Mouse (Mus musculus) thymus, postnatal 36 days (tissue): ENCODE results near the gene Ank3.
A peak's percentile ranks its signal among the peaks of the same experiment; 100 is the strongest.

Experiments
- DNase-seq, 2 experiments: peaks; one replicate each; pipeline ENCODE4 v3.0.0; 2022; ENCODE audit warnings: mixed read lengths in 2 of 2

The Ank3 gene

GRCm38 (mm10) chr10:70022596-70022995, 624.0 kb downstream of the Ank3 start:
- no peak for DNase-seq

GRCm38 (mm10) chr10:70023861-70024260, 625.3 kb downstream of the Ank3 start:
- DNase-seq = no peak

- no peak for DNase-seq
Observed at GRCm38 (mm10) chr10:70031942-70032341, 633.4 kb downstream of the Ank3 start.

GRCm38 (mm10) chr10:70032982-70033381, 634.4 kb downstream of the Ank3 start:
- no peak for DNase-seq

- DNase-seq = no peak
Observed at GRCm38 (mm10) chr10:70033856-70034255, 635.3 kb downstream of the Ank3 start.

- DNase-seq = peak; percentile 30 to 52
Observed at GRCm38 (mm10) chr10:70039871-70040291, 641.3 kb downstream of the Ank3 start.

GRCm38 (mm10) chr10:70041562-70041961, 643.0 kb downstream of the Ank3 start:
- DNase-seq = no peak

- DNase-seq = no peak
Observed at GRCm38 (mm10) chr10:70045722-70046121, 647.1 kb downstream of the Ank3 start.

- DNase-seq = no peak
Observed at GRCm38 (mm10) chr10:70049771-70050170, 651.2 kb downstream of the Ank3 start.

- DNase-seq = no peak
Observed at GRCm38 (mm10) chr10:70055291-70055690, 656.7 kb downstream of the Ank3 start.

- no peak for DNase-seq
Observed at GRCm38 (mm10) chr10:70057064-70057463, 658.5 kb downstream of the Ank3 start.

GRCm38 (mm10) chr10:70060021-70060688, 661.6 kb downstream of the Ank3 start:
- peak; percentile 41 to 77 for DNase-seq

GRCm38 (mm10) chr10:70060689-70061081, 662.1 kb downstream of the Ank3 start:
- peak; percentile 46 to 59 for DNase-seq

GRCm38 (mm10) chr10:70063881-70064555, 665.4 kb downstream of the Ank3 start:
- DNase-seq = no peak

- DNase-seq = no peak
Observed at GRCm38 (mm10) chr10:70065191-70065590, 666.6 kb downstream of the Ank3 start.

GRCm38 (mm10) chr10:70066497-70067168, 668.1 kb downstream of the Ank3 start:
- DNase-seq = no peak

- DNase-seq = no peak
Observed at GRCm38 (mm10) chr10:70067169-70068115, 668.9 kb downstream of the Ank3 start.

GRCm38 (mm10) chr10:70069321-70069720, 670.7 kb downstream of the Ank3 start:
- no peak for DNase-seq

- no peak for DNase-seq
Observed at GRCm38 (mm10) chr10:70071334-70071733, 672.8 kb downstream of the Ank3 start.
